In the genomic region with DNA sequence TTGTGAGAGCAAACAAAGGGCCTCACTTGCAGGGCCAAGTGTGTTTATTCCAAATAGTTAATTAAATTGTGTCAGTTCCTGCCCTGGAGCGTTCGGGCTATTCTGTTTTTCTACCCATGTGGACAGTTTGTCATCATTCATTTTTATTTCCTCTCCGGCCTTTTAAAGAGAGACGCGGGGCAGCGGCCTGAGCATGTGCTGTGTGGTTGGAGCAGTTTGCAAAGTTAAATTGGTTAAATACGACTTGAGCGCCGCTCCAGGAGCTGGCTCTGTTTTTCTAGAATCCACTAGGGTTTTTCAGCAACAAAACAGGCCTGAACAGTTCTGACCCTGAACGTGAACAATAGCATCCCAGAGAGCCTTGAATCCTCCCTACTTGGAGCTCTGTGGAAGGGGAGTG, we compare ENCODE assay signal across 15 mouse cellular contexts.
DNase-seq lines count a peak whose midpoint lies in the region; ATAC-seq and TF ChIP-seq lines count a peak whose summit lies in the region.
"Had no signal": no experiment of that assay in that cellular context is flagged by ENCODE, and none has a peak within 500 bp of the region (broad histone marks: within the 10 kb centered on the region; RNA-seq: fewer than 3 reads in every experiment).

No protein-coding gene starts in this region.

- intact Hi-C loops in gastrocnemius, postnatal 14 days (cut with DNase I; ENCODE audit: low total_unique reads): no loop called here

- peaks cover 16% of the 10 kb centered on the region for H3K4me1 ChIP-seq in kidney, postnatal 0 days (replicated peaks; ENCODE audit: insufficient read depth, low read length)
- H3K4me1 ChIP-seq: megakaryocyte, embryonic 14.5 days had no signal

- no peak for TF ChIP-seq CTCF in kidney, postnatal 0 days (IDR thresholded peaks at IDR 0.05; ENCODE audit: low read depth)

- H3K36me3 ChIP-seq in kidney, postnatal 0 days (ENCODE audit: insufficient read depth, low read length): no peaks in the 10 kb centered on the region
- H3K36me3 ChIP-seq: embryonic facial prominence, embryonic 13.5 days had no signal

- no peaks in the 10 kb centered on the region; the same call in 1 of the 2 replicates for H3K27me3 ChIP-seq in kidney, postnatal 0 days (ENCODE audit: insufficient read depth, low read length)
- H3K27me3 ChIP-seq: embryonic facial prominence, embryonic 13.5 days; megakaryocyte, embryonic 14.5 days had no signal

- H3K4me3 ChIP-seq in kidney, postnatal 0 days (replicated peaks; ENCODE audit: low read depth, low read length): no peak overlapping the region
- H3K4me3 ChIP-seq: embryonic facial prominence, embryonic 13.5 days; megakaryocyte, embryonic 14.5 days had no signal

- no peak overlapping the region for H3K27ac ChIP-seq in kidney, postnatal 0 days
- H3K27ac ChIP-seq: embryonic facial prominence, embryonic 13.5 days had no signal

- peak; percentile 37 for DNase-seq in gastrocnemius, adult 18-20 months (ENCODE audit: low spot score)
- no peak for DNase-seq in gastrocnemius, postnatal 14 days
- peak; percentile 34 for DNase-seq in ovary, postnatal 36 days (ENCODE audit: low spot score)
- no peak for DNase-seq in ovary, adult 18-20 months (ENCODE audit: low spot score)
- peak; percentile 86 for DNase-seq in kidney, postnatal 0 days (ENCODE audit: low spot score)
- peak; percentile 40 for DNase-seq in skeletal muscle tissue, adult 2 months (ENCODE audit: low read depth, low spot score)
- DNase-seq in frontal cortex, postnatal 14 days (ENCODE audit: low spot score in 2 of 2): no peak
- DNase-seq in heart, adult 18-20 months: no peak
- DNase-seq: B cell, adult 2 months; cerebellum, adult 11-12 months; forebrain, postnatal 0 days; liver, postnatal 0 days had no signal

- no peaks in the 10 kb centered on the region for H3K9me3 ChIP-seq in kidney, postnatal 0 days (replicated peaks; ENCODE audit: low read length)
- H3K9me3 ChIP-seq: embryonic facial prominence, embryonic 13.5 days; megakaryocyte, embryonic 14.5 days had no signal

- ATAC-seq in kidney, postnatal 0 days (replicated peaks; ENCODE audit: low FRiP score, low read depth): no peak
- ATAC-seq: forebrain, postnatal 0 days; intestine, postnatal 0 days; liver, postnatal 0 days had no signal

- H3K9ac ChIP-seq in kidney, postnatal 0 days (ENCODE audit: low read depth, low read length): no peak overlapping the region
- H3K9ac ChIP-seq: embryonic facial prominence, embryonic 13.5 days; forebrain, postnatal 0 days; liver, postnatal 0 days had no signal

- no peak overlapping the region for H3K4me2 ChIP-seq in kidney, postnatal 0 days (ENCODE audit: low read length)
- H3K4me2 ChIP-seq: embryonic facial prominence, embryonic 13.5 days had no signal

- 12% methylated on average over 10 of the region's 10 CpGs for WGBS in kidney, postnatal 0 days

Comparison
In these comparisons a context has a peak if more than half of its experiments do, and no peak if none do; other contexts are left out.
1. DNase-seq: peak in gastrocnemius, adult 18-20 months (single experiment), ovary, postnatal 36 days (single experiment), kidney, postnatal 0 days (single experiment) and skeletal muscle tissue, adult 2 months (single experiment); none in gastrocnemius, postnatal 14 days (single experiment), ovary, adult 18-20 months (single experiment), frontal cortex, postnatal 14 days (0 of 2) and heart, adult 18-20 months (0 of 2).